Mouse (Mus musculus) liver, embryonic 14.5 days (tissue): ENCODE measurements at regions not wholly inside any gene's neighbourhood (a gene's known extent, or its start where the extent isn't known, plus 50 kb on each side); places are given as distances from the start of the nearest gene placed in this dataset.

Source experiments
- CTCF ChIP-seq: IDR thresholded peaks from 2 replicates; pipeline ENCODE4 v1.5.1; 2016; ENCODE audit warnings: antibody characterized with exemption, low read depth, control low read depth
- EP300 ChIP-seq: IDR thresholded peaks from 2 replicates; pipeline ENCODE4 v1.6.1; 2016; ENCODE audit warnings: antibody characterized with exemption, low read depth

DNA sequence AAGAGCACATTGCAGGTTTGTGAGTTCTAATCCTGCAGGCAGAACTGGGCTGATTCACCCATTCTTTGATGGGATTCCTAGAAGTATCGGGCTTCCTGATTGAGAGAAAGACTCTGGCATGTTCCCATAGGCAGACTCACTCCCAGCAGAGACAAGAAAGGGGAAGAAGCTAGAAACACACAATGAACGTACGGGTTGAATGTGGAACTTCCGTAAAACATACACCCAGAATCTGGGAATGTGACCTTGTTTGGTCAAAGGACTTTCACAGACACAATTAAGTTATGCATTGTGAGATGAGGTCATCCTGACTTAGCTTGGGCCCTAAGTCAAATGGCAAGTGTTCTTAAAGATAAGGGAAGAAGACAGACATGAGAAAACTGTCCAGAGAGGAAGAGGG is 86.6 kb upstream of the Klf3 start:
- TF ChIP-seq CTCF (no peak), EP300 (no peak)
